Mouse (Mus musculus): ENCODE measurements around the gene Gm43302. TPM values are rescaled to one million over a fixed set of nuclear protein-coding genes. Genes with fewer than 3 reads are reported as not detected.
"Not testable (repeated sequence)": the region's sequence is repeated elsewhere in the genome, so short reads cannot be mapped to it uniquely, and the experiment has no call there.

Gm43302 gene
- total RNA-seq (2022): under 1 TPM in 1 of 4 experiments, not detected in 3; 0.24 TPM

DNA sequence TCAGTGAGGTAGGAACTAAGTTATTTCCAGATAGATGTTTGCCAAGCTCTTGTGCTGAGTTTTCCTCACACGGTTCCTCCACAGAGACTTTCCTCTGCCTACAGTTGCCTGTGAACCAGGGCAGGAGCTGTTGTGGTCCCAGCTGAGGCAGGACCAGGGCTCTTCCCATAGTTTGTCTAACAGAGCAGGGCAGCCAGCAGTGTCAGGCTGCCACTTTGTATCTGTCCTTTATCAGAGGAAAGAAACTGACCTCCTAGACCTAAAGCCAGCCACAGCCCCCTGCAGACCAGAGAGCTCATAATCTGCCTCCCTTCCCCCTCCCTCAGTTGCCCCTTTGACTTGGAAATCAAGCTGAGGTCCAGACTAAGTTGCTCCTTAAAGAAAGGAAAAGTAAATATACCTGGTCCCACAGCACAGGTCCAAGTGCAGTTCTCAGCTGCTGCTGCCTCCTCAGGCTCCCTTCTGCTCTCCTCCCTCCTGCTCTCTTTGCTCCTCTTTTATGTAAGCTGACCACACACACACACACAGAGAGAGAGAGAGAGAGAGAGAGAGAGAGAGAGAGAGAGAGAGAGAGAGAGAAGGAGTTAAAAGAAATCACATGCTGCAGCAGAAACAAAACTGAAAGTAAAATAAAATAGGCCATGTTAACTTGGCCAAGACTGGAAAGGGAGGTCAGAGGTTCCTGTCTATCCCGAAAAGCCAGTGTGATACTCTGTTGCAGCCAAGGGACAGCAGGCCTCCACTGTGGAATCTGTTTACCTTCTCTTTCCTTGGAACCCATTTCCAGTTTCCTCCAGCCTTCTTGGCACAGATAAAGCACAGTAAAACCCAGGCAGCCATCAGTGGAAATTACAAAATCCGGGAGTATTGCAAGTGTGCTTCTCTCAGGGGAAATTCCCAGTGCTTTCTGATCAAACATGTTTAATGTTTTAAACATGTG, at the start of gene Gm43302, which contains the start of gene Gbp6:
Gene Gm43302 (minus strand): TSS at position 470 of the 940 bp plus-strand sequence.
Gene Gbp6 (minus strand): TSS at position 473 of the 940 bp plus-strand sequence.
- peak; percentile 35 for DNase-seq

DNA sequence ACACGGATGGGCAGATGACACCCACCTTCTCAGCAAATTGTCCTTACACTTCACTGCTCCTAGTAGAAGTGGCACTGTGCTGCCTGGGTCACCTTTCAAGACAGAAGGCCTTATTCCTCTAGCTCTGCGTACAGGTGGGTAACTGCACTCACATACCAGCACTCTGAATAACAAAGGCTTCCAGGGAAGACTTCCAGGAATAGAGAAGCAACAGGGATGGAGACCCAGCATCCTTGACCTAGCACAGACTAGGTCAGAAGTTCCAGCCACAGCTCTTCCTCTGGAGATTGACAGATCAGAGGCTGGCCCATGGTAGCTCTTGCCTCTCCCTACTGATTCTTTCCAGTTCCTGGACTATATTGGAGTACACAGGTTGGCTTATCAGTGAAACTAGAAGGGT, 47.8 kb upstream of the Gm43302 start:
- no peak for DNase-seq

DNA sequence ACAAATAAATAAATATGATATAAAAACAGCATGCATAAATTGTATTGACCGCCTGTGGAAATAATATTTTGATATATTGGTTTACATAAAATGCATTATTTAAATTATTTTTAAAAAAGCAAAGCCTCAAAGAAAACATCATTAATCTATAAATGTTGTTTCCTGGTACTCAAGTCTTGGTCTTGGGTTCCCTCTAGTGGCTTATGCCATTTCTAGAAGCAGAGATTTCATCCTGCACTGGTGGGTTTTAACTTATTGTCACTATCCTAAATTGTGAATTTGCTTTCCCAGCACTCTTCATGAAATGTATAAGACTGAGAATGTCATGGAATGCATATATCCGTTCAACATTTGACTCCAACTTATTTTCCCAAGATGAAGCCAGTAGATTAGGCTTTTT, 29.0 kb upstream of the Gm43302 start:
- no peak for DNase-seq

DNA sequence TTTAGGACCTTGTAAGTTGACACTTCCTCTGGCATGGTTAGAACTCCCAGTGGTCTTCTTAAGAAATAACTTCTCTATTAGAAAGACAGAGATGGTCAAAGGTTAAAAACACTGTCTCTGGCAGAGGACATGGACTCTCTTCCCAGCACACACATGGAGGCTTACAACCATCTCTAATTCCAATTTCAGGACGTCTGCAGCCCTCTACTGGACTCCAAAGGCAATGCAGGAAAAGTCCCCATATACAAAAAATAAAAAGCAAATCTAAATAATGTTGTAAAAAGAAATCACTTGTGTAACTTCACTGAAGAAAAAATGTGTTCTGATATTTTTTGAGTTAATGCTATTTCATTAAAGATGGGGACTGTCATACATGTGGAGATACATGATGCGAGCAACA, 17.4 kb upstream of the Gm43302 start:
- DNase-seq: no peak

DNA sequence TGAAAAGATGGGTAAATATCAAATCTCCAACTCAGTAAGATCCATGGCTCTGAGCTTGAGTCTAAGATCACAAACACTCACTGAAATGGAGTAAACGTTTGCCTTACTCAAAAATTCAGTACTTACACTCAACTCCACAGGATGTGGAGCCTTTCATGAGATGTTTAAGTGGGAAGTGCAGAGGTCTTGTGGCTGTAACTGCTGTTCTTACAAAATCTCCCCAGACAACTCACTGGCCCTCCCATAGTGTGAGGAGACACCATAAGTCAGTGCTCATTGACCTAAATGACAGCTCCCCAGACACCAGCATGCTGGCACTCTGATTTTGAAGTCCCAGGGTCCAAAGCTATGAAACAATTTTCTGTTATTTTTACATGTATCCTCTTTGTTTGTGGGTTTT, 15.7 kb upstream of the Gm43302 start:
- not testable (repeated sequence) for DNase-seq

DNA sequence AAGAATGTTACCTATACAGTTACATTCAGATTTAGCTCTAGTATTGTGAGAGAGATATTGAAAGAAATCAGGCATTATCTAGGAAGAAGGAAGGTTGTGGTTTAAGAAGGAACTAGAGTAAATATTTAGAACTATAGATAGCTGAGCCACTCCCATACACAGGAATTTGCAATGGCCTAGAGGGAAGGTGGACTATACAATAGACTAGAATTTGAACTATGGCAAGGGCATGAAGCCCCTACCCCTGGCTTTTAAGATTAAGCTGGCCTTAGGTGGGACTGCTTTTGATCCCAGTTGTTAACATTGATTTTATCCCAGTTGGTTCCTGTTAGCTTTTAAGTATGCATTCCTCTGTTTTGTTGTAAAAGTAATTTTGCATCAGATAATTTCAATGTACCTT, 13.5 kb upstream of the Gm43302 start:
- not testable (repeated sequence) for DNase-seq

DNA sequence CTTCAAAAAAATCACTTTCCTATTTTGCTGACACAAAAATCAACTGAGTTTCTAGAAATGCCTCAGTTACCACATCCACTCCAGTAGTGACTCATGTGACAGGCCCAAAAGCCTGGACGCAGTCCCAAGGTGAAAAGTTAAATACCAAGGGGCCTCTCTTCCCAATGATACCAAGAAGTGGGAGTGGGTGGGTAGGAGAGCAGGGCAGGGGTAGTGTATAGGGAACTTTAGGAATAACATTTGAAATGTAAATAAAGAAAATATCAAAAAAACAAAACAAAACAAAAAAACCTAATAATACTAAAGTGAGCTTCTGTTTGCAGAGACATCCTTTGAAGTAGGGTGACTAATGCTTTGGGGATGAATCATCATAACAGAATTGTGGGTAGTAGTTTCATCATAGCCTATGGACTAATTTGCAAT, 12.7 kb upstream of the Gm43302 start:
- DNase-seq: peak; percentile 30

DNA sequence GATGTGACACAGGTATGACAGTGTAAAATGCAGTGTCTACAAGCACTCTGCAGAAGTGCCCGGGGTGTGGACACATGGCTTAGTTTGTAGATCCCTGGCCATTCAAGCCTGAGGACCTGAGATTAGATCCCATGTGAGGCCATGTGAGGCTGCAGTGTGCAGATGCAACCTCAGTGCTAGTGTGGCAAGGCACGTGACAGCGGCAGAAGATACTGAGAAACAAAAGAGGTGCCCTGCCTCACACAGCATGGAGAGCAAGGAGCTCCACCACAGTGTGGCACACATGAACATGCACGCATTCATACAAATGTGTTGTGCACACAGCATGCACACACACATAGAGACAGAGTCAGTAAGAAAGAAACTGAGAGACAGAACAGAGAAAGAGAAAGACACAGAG, 12.2 kb upstream of the Gm43302 start:
- not testable (repeated sequence) for DNase-seq

DNA sequence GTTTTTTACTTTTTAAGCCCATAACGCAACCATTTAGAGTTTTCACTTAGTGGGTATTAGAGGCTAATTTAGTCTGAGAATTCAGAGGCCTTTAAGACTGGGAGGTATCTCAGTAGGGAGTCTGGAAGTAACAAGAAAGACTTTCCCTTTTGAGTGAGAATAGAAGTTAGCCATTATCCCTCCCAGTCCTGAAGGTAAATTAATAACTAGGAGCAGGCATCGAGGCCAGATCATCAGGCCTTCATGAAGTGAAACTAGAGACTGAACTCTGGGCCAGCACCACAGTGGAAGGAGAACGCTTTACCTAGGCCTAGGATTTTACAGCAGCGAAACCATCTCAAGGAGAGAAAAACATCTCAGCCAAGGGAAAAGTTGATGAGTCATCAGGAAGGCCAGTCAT, 8.5 kb upstream of the Gm43302 start:
- no peak for DNase-seq

DNA sequence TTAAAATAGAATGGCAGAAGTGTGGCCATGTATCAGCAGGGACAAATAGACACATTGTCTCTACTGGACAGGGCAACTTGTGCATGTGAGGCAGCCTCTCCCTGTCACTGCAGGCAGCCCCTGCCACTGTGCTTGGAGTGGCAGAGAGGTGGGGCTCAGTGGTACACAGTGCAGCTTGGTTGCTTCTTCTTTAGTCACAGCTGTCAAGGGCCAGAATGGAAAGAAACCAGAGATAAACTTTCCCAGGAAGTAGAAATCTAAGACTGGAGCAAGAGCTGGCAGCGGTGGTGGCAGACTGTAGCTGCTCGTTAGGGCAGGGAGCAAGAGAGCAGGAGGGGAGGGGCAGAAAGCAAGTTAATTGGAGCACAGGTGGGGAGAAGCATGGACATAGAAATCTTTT, 8.0 kb upstream of the Gm43302 start:
- DNase-seq: no peak

DNA sequence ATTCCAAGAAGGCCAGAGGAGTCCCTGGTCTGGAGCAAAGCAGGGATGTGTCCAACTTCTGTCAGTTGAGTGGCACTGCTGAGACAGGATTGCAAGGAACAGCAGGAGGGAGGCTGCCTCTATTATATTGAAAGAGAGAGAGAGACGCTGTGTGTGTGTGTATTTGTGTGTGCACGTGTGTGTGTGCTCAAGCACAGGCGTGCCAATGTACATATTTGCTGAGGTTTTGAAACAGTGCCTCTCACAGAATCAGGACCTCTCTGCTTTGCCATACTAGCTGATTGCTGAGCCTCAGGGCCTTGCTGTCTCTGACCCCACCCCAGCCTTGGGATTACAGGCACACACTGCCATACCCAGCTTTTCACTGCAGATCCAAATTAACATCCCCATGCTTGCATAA, 2.3 kb upstream of the Gm43302 start:
- no peak for DNase-seq

DNA sequence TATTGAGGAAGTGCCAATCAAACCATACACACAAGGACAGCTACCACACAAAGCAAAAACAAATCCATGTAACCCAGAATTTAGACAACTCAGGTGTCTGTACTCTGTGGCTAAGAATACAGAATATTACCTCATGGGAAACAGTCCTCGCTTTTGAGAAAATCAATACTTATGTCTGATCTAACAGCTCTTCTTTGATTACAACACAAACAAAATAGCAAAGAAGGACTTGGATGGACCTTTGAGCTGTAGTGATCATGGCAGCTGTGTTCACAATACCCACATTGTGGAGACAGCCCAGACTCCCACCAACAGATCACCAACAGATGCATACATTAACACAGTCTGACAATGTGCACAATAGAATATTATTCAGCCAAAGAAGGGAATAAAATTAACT, 1.0 kb downstream of the Gm43302 start:
- DNase-seq: no peak

DNA sequence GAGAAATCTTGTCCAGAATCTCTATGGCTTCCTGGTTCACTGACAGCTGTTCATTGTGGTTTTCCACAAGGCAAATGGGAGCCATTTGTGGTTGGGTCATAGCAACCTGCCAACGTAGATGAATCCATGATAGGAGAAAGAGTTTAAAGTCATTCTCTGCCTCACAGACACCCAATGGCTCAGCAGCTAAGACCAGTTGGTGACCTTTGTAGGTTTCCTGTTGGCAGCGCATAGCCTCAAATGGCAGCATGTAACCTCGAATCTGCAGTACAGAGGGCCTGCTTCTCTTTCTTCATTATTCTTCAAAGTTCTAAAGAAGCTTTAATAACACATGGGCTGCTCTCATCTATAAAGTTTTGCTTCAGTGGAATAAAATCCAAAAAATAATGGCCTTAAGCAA, 2.6 kb downstream of the Gm43302 start:
- DNase-seq: not testable (repeated sequence)

DNA sequence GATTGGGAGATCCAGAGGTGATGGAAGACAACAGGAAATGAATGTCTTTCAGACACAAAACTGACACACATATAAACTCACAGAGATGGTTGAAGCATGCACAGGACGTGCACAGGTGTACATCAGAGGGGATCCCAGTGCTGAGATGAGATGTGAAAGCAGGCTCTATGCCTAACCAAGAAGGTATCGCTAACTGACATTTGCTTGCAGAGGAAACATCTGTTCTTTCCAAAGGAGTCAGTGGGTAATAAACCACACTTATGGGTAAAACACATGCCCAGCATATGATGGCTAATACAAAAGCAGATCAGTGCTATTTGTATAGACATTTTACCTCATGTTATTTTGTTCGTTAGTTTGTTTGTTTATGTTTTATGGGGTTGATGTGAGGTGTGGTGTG, 32.8 kb downstream of the Gm43302 start:
- DNase-seq: not testable (repeated sequence)

DNA sequence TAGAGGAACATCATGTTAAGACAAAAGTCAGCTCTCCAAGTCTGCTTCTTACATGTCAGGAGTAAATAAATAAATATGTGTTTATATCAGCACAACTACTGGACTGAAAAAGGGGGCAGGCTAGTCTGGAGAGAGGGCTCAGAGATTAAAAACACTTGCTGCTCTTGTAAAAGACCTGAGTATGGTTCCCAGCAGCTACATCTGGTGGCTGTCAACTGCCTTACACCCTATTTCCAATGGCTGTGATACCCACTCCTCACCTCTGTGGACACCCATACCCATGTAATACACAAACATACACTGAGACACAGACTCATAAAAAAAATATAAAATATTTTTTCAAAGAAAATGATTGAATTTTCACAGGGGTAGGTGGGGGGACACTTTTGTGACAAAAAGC, 41.0 kb downstream of the Gm43302 start:
- DNase-seq: no peak

DNA sequence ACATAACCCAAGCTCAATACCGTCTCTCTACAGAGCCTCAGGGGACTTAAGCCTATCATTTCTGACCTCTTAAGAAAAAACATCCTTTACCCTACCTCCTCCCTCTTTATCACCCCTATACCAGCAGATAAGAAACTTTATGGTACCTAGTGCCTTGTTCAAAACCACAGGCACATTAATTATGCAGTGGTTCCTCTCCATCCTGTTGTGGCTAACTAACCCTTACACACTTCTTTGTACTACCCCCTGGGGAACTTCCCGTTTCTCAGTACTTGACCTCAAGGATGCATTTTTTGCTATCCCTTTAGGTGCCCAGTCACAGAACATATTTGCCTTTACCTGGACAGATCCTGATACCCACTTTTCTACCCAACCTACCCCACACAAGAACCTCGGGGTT, 48.8 kb downstream of the Gm43302 start:
- DNase-seq: not testable (repeated sequence)

DNA sequence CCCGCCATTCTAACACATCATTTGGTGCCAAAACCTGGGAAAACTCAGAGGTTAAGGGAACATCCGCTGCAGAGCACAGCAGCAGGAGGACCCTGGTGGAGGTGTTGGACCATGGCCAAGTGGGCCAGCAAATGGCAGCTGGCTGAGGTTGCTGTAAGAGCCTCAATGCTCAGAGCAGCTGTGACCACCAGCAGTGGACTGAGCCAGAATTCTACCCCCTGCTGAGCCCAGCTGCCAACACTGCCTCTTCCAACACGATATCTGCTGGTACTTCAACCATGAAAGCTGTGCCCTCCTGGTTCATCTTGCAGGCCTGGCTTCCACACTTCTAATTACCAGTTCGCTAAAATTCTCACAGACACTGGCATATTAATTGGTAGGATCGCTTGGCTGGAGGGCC, 52.5 kb downstream of the Gm43302 start:
- DNase-seq: not testable (repeated sequence)

DNA sequence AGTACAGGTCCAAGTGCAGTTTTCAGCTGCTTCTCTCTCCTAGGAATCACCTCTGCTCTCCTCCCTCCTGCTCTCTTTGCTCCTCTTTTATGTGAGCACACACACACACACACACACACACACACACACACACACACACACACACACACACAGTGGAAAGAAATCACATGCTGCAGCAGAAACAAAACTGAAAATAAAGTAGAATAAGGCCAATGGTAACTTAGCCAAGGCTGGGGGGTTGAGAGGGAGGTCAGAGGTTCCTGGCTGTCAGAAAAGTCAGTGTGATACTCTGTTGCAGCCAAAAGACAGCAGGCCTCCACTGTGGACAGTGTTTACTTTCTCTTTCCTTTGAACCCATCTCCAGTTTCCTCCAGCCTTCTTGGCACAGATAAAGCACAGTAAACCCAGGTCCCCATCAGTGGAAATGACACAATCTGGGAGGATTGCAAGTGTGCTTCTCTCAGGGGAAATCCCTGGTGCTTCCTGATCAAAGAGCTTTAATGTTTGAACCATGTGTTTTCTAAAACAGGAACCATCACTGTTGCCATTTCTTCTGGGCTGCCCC, 53.9 kb downstream of the Gm43302 start, which contains the start of gene Gbp10:
Gene Gbp10 (minus strand): TSS at position 51 of the 565 bp plus-strand sequence.
- DNase-seq: peak; percentile 6

DNA sequence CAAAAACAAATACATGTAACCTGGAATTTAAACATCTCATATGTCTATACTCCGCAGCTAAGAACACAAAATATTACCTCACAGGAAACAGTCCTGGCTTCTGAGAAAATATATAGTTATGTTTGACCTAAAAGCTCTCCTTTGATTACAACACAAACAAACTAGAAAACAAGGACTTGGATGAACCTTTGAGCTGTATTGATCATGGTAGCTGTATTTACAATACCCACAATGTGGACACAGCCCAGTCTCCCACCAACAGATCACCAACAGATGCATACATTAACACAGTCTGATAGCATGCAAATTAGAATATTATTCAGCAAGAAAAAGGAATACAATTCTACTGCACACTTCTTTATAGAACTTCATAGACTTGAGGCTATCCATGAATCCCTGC, 55.1 kb downstream of the Gm43302 start:
- not testable (repeated sequence) for DNase-seq

DNA sequence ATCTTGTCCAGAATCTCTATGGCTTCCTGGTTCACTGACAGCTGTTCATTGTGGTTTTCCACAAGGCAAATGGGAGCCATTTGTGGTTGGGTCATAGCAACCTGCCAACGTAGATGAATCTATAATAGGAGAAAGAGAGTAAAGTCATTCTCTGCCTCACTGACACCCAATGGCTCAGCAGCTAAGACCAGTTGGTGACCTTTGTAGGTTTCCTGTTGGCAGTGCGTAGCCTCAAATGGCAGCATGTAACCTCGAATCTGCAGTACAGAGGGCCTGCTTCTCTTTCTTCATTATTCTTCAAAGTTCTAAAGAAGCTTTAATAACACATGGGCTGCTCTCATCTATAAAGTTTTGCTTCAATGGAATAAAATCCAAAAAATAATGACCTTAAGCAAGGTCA, 57.5 kb downstream of the Gm43302 start:
- not testable (repeated sequence) for DNase-seq

DNA sequence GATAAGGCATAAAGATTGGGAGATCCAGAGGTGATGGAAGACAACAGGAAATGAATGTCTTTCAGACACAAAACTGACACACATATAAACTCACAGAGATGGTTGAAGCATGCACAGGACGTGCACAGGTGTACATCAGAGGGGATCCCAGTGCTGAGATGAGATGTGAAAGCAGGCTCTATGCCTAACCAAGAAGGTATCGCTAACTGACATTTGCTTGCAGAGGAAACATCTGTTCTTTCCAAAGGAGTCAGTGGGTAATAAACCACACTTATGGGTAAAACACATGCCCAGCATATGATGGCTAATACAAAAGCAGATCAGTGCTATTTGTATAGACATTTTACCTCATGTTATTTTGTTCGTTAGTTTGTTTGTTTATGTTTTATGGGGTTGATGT, 84.5 kb downstream of the Gm43302 start:
- not testable (repeated sequence) for DNase-seq

DNA sequence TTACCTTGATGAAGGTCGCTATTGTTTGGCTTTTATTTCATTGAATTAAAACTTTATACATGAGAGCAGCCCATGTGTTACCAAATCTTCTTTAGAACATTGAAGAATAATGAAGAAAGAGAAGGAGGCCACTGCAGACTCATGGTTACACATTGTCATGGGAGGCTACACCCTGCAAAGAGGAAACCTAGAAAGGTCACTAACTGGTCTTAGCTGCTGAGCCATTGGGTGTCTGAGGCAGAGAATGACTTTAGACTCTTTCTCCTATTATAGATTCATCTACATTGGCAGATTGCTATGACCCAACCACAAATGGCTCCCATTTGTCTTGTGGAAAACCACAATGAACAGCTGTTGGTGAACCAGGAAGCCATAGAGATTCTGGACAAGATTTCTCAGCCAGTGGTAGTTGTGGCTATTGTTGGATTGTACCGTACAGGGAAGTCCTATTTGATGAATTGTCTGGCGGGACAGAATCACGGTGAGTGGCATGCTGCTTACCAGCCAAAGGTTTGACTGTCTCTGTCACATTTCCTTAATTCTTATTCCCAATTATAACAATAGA, 92.6 kb downstream of the Gm43302 start:
- DNase-seq: not testable (repeated sequence)

DNA sequence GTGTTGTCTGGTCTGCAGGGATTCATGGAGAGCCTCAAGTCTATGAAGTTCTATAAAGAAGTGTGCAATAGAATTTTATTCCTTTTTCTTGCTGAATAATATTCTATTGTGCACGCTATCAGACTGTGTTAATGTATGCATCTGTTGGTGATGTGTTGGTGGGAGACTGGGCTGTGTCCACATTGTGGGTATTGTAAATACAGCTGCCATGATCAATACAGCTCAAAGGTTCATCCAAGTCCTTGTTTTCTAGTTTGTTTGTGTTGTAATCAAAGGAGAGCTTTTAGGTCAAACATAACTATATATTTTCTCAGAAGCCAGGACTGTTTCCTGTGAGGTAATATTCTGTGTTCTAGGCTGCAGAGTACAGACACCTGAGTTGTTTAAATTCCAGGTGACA, 94.3 kb downstream of the Gm43302 start:
- not testable (repeated sequence) for DNase-seq

All from adrenal gland, adult 8-10 months (tissue).